Mouse (Mus musculus) frontal cortex, postnatal 36 days (tissue): ENCODE measurements at regions not wholly inside any gene's neighbourhood (a gene's known extent, or its start where the extent isn't known, plus 50 kb on each side); places are given as distances from the start of the nearest gene placed in this dataset.
A peak's percentile ranks its signal among the peaks of the same experiment; 100 is the strongest.

ENCODE experiments used
- DNase-seq, 2 experiments: peaks; one replicate each; pipeline ENCODE4 v3.0.0; 2022; ENCODE audit warnings: low spot score in 2 of 2

GRCm38 (mm10) chr16:92928201-92928600 is 102.3 kb upstream of the Runx1 start:
- no peak for DNase-seq

- DNase-seq: no peak
Observed at GRCm38 (mm10) chr16:92927662-92928061, 101.7 kb upstream of the Runx1 start.

- DNase-seq: no peak
Observed at GRCm38 (mm10) chr16:92926853-92927252, 100.9 kb upstream of the Runx1 start.

GRCm38 (mm10) chr16:92920947-92921346 is 95.0 kb upstream of the Runx1 start:
- no peak for DNase-seq

- DNase-seq: no peak
Observed at GRCm38 (mm10) chr16:92917356-92917755, 91.4 kb upstream of the Runx1 start.

GRCm38 (mm10) chr16:92915651-92916050 is 89.7 kb upstream of the Runx1 start:
- no peak for DNase-seq

- DNase-seq: no peak
Observed at GRCm38 (mm10) chr16:92906873-92907272, 80.9 kb upstream of the Runx1 start.

- no peak for DNase-seq
Observed at GRCm38 (mm10) chr16:92905626-92906025, 79.7 kb upstream of the Runx1 start.

GRCm38 (mm10) chr16:92903892-92904473 is 78.0 kb upstream of the Runx1 start:
- DNase-seq: peak in 1 of 2 experiments; percentile 9

- DNase-seq: no peak
Observed at GRCm38 (mm10) chr16:92903486-92903885, 77.5 kb upstream of the Runx1 start.

- no peak for DNase-seq
Observed at GRCm38 (mm10) chr16:92899704-92900103, 73.8 kb upstream of the Runx1 start.

GRCm38 (mm10) chr16:92891741-92892140 is 65.8 kb upstream of the Runx1 start:
- DNase-seq: no peak

- peak in 1 of 2 experiments; percentile 9 for DNase-seq
Observed at GRCm38 (mm10) chr16:92890713-92891112, 64.8 kb upstream of the Runx1 start.

- no peak for DNase-seq
Observed at GRCm38 (mm10) chr16:92889537-92889936, 63.6 kb upstream of the Runx1 start.

- no peak for DNase-seq
Observed at GRCm38 (mm10) chr16:92886226-92886625, 60.3 kb upstream of the Runx1 start.

- DNase-seq: no peak
Observed at GRCm38 (mm10) chr16:92883821-92884272, 57.9 kb upstream of the Runx1 start.

GRCm38 (mm10) chr16:92880356-92881043 is 54.6 kb upstream of the Runx1 start:
- no peak for DNase-seq

GRCm38 (mm10) chr16:92878081-92878480 is 52.1 kb upstream of the Runx1 start:
- DNase-seq: no peak
